Mouse (Mus musculus) kidney, embryonic 14.5 days (tissue): ENCODE measurements at regions not wholly inside any gene's neighbourhood (a gene's known extent, or its start where the extent isn't known, plus 50 kb on each side); places are given as distances from the start of the nearest gene placed in this dataset.

Experiments used
- ATAC-seq: fragments of 200-750 bp; cut with Nextera tagmentation; 2 replicates; pipeline ENCODE4 v1.8.0; 2017; ENCODE audit warnings: moderate number of reproducible peaks, mild to moderate bottlenecking, moderate TSS enrichment, moderate library complexity; ENCODE audit not compliant: low FRiP score, low TSS enrichment
- H3K27ac ChIP-seq: fragments of 300-500 bp; sonication (generic); 2 replicates; pipeline ENCODE4 v1.5.1; 2014; ENCODE audit warnings: low read depth, mild to moderate bottlenecking, low read length, moderate library complexity, mixed read lengths
- H3K27me3 ChIP-seq: fragments of 300-500 bp; sonication (generic); 2 replicates; pipeline ENCODE4 v1.6.1; 2014; ENCODE audit warnings: mild to moderate bottlenecking, low read length; ENCODE audit not compliant: control insufficient read depth, insufficient read depth
- H3K36me3 ChIP-seq: fragments of 300-500 bp; sonication (generic); 2 replicates; pipeline ENCODE4 v1.6.1; 2014; ENCODE audit warnings: low read length, mixed read lengths; ENCODE audit not compliant: control insufficient read depth, insufficient read depth
- H3K4me1 ChIP-seq: fragments of 300-500 bp; sonication (generic); 2 replicates; pipeline ENCODE4 v1.6.1; 2014; ENCODE audit warnings: low read length, mixed read lengths; ENCODE audit not compliant: control insufficient read depth, insufficient read depth
- H3K4me2 ChIP-seq: fragments of 300-500 bp; sonication (generic); replicated peaks from 2 replicates; pipeline ENCODE4 v1.6.1; 2014; ENCODE audit warnings: low read depth, mild to moderate bottlenecking, low read length
- H3K4me3 ChIP-seq: fragments of 300-500 bp; sonication (generic); 2 replicates; pipeline ENCODE4 v1.5.1; 2014; ENCODE audit warnings: mild to moderate bottlenecking, low read length
- H3K9ac ChIP-seq: fragments of 300-500 bp; sonication (generic); 2 replicates; pipeline ENCODE4 v1.6.1; 2014; ENCODE audit warnings: low read depth, mild to moderate bottlenecking, low read length, moderate library complexity
- H3K9me3 ChIP-seq: fragments of 300-500 bp; sonication (generic); 2 replicates; pipeline ENCODE4 v1.6.1; 2016; ENCODE audit warnings: low read length; ENCODE audit not compliant: control insufficient read depth
- WGBS: fragments of 180-500 bp; shearing (Covaris S2); extraction: QIAGEN DNeasy Blood & Tissue Kit; methylation state at CpG from one replicate; pipeline ENCODE4 v1.1.7; 2014; 5-methylcytosine and 5-hydroxymethylcytosine counted together

- 80% methylated on average over 10 of the region's 10 CpGs for WGBS
Observed at GRCm38 (mm10) chr5:74925769-74926168, 118.8 kb downstream of the Chic2 start.

GRCm38 (mm10) chr5:74924031-74924533 is 120.5 kb downstream of the Chic2 start:
- Histone ChIP-seq H3K27me3 (no peaks in the 10 kb centered on the region), H3K4me3 (no peak overlapping the region), H3K36me3 (no peaks in the 10 kb centered on the region), H3K27ac (no peak overlapping the region), H3K4me1 (peaks cover 9% of the 10 kb centered on the region; the same call in 1 of the 2 replicates), H3K9ac (no peak overlapping the region), H3K4me2 (no peak overlapping the region), H3K9me3 (no peaks in the 10 kb centered on the region)
- 71% methylated on average over 4 of the region's 4 CpGs for WGBS
- no peak for ATAC-seq

More at GRCm38 (mm10) chr5:74925769-74926168, 118.8 kb downstream of the Chic2 start:
- Histone ChIP-seq H3K4me1 (0 out of 2 replicates have a peak, but pooled peaks cover under 1% of the 10 kb centered on the region), H3K9me3 (no peaks in the 10 kb centered on the region), H3K4me2 (no peak overlapping the region), H3K27me3 (no peaks in the 10 kb centered on the region), H3K4me3 (no peak overlapping the region), H3K36me3 (no peaks in the 10 kb centered on the region), H3K9ac (no peak overlapping the region), H3K27ac (no peak overlapping the region)
- ATAC-seq = no peak

GRCm38 (mm10) chr5:74923337-74923736 is 121.2 kb downstream of the Chic2 start:
- Histone ChIP-seq H3K27ac (no peak overlapping the region), H3K36me3 (no peaks in the 10 kb centered on the region), H3K4me1 (peaks cover 9% of the 10 kb centered on the region; the same call in 1 of the 2 replicates), H3K27me3 (no peaks in the 10 kb centered on the region), H3K4me2 (no peak overlapping the region), H3K9me3 (no peaks in the 10 kb centered on the region), H3K9ac (no peak overlapping the region), H3K4me3 (no peak overlapping the region)
- ATAC-seq = no peak
- WGBS = 83% methylated on average over 2 of the region's 2 CpGs

GRCm38 (mm10) chr5:74922881-74923280 is 121.7 kb downstream of the Chic2 start:
- Histone ChIP-seq H3K4me3 (no peak overlapping the region), H3K4me1 (peaks cover 9% of the 10 kb centered on the region; the same call in 1 of the 2 replicates), H3K27ac (no peak overlapping the region), H3K9me3 (no peaks in the 10 kb centered on the region), H3K9ac (no peak overlapping the region), H3K27me3 (no peaks in the 10 kb centered on the region), H3K4me2 (no peak overlapping the region), H3K36me3 (no peaks in the 10 kb centered on the region)
- no peak for ATAC-seq
- 68% methylated on average over 6 of the region's 6 CpGs for WGBS

- no peak; the same call in 1 of the 2 replicates for ATAC-seq
- no peak overlapping the region for H3K4me3 ChIP-seq
Observed at GRCm38 (mm10) chr5:74920939-74921338, 123.6 kb downstream of the Chic2 start.

GRCm38 (mm10) chr5:74920490-74920889 is 124.1 kb downstream of the Chic2 start:
- no peak overlapping the region for H3K27ac ChIP-seq
- no peak overlapping the region for H3K9ac ChIP-seq
- H3K4me1 ChIP-seq = peaks cover 9% of the 10 kb centered on the region; the same call in 1 of the 2 replicates
- no peaks in the 10 kb centered on the region for H3K9me3 ChIP-seq
- no peak overlapping the region for H3K4me3 ChIP-seq
- no peak overlapping the region for H3K4me2 ChIP-seq
- ATAC-seq = peak; percentile 89
- no peaks in the 10 kb centered on the region for H3K27me3 ChIP-seq
- WGBS = 17% methylated on average over 5 of the region's 5 CpGs
- no peaks in the 10 kb centered on the region for H3K36me3 ChIP-seq

More at GRCm38 (mm10) chr5:74920939-74921338, 123.6 kb downstream of the Chic2 start:
- Histone ChIP-seq H3K4me2 (no peak overlapping the region), H3K36me3 (no peaks in the 10 kb centered on the region), H3K9ac (no peak overlapping the region), H3K27ac (no peak overlapping the region), H3K9me3 (no peaks in the 10 kb centered on the region), H3K27me3 (no peaks in the 10 kb centered on the region), H3K4me1 (peaks cover 9% of the 10 kb centered on the region; the same call in 1 of the 2 replicates)
- WGBS = 19% methylated on average over 2 of the region's 2 CpGs

- peak; percentile 82 for ATAC-seq
- 2% methylated on average over 7 of the region's 7 CpGs for WGBS
- Histone ChIP-seq H3K9me3 (peaks cover 3% of the 10 kb centered on the region; the same call in 1 of the 2 replicates), H3K9ac (no peak overlapping the region), H3K27me3 (no peaks in the 10 kb centered on the region), H3K4me3 (no peak overlapping the region), H3K27ac (peak overlapping the region; percentile 47; the same call in 1 of the 2 replicates), H3K4me1 (0 out of 2 replicates have a peak, but pooled peaks cover 5% of the 10 kb centered on the region), H3K4me2 (no peak overlapping the region), H3K36me3 (no peaks in the 10 kb centered on the region)
Observed at GRCm38 (mm10) chr5:74905504-74906061, 139.0 kb downstream of the Chic2 start.

GRCm38 (mm10) chr5:74904927-74905503 is 139.6 kb downstream of the Chic2 start:
- Histone ChIP-seq H3K4me2 (no peak overlapping the region), H3K4me1 (0 out of 2 replicates have a peak, but pooled peaks cover 5% of the 10 kb centered on the region), H3K27me3 (no peaks in the 10 kb centered on the region), H3K9me3 (peaks cover 3% of the 10 kb centered on the region; the same call in 1 of the 2 replicates), H3K27ac (peak overlapping the region; percentile 47; the same call in 1 of the 2 replicates), H3K36me3 (no peaks in the 10 kb centered on the region), H3K9ac (no peak overlapping the region), H3K4me3 (no peak overlapping the region)
- peak; percentile 86 for ATAC-seq
- WGBS = 27% methylated on average over 7 of the region's 7 CpGs

- H3K9me3 ChIP-seq = peaks cover 3% of the 10 kb centered on the region; the same call in 1 of the 2 replicates
- ATAC-seq = no peak
- no peaks in the 10 kb centered on the region for H3K27me3 ChIP-seq
- H3K9ac ChIP-seq = no peak overlapping the region
- no peak overlapping the region for H3K4me2 ChIP-seq
- no peaks in the 10 kb centered on the region for H3K36me3 ChIP-seq
- H3K4me1 ChIP-seq = 0 out of 2 replicates have a peak, but pooled peaks cover 5% of the 10 kb centered on the region
- H3K27ac ChIP-seq = peak overlapping the region; percentile 14; the same call in 1 of the 2 replicates
- 80% methylated on average over 3 of the region's 3 CpGs for WGBS
- no peak overlapping the region for H3K4me3 ChIP-seq
Observed at GRCm38 (mm10) chr5:74904327-74904726, 140.2 kb downstream of the Chic2 start.
